Mouse (Mus musculus) G1E (cell line): ENCODE measurements at regions not wholly inside any gene's neighbourhood (a gene's known extent, or its start where the extent isn't known, plus 50 kb on each side); places are given as distances from the start of the nearest gene placed in this dataset.

Source experiments
- CTCF ChIP-seq: IDR thresholded peaks from 2 replicates; pipeline ENCODE4 v1.5.1; 2012; ENCODE audit warnings: low read depth, low read length, inconsistent platforms, mixed read lengths
- GATA1 ChIP-seq: IDR thresholded peaks from 2 replicates; pipeline ENCODE4 v1.6.1; 2012; ENCODE audit warnings: borderline replicate concordance, low read length, inconsistent platforms, mixed read lengths
- TAL1 ChIP-seq: conservative IDR thresholded peaks from 2 replicates; pipeline ENCODE4 v1.6.1; 2012; ENCODE audit warnings: low read depth, low read length, inconsistent platforms, mixed read lengths

- TF ChIP-seq CTCF (no peak), GATA1 (no peak), TAL1 (no peak)
Measured at GRCm38 (mm10) chr13:30039791-30040190, 53.9 kb upstream of the E2f3 start.
